12 mouse cellular contexts compared by ENCODE assay signal in genomic region chr3:125270695-125271094, GRCm38 (mm10).
DNase-seq lines count a peak whose midpoint lies in the region; ATAC-seq and TF ChIP-seq lines count a peak whose summit lies in the region.
"Had no signal": no experiment of that assay in that cellular context is flagged by ENCODE, and none has a peak within 500 bp of the region (broad histone marks: within the 10 kb centered on the region; RNA-seq: fewer than 3 reads in every experiment).

No protein-coding gene starts in this region.

- 62% methylated on average over 5 of the region's 5 CpGs for WGBS in kidney, embryonic 15.5 days
- WGBS in liver, postnatal 0 days (ENCODE audit: insufficient replicate concordance), result 39% methylated on average over 5 of the region's 5 CpGs

- H3K27me3 ChIP-seq in kidney, embryonic 15.5 days, result no peaks in the 10 kb centered on the region
- no peaks in the 10 kb centered on the region for H3K27me3 ChIP-seq in erythroblast, embryonic 14.5 days (ENCODE audit: control insufficient read depth)
- no peaks in the 10 kb centered on the region for H3K27me3 ChIP-seq in liver, postnatal 0 days (ENCODE audit: insufficient read depth, low read length)
- H3K27me3 ChIP-seq: forebrain, embryonic 13.5 days; neural tube, embryonic 13.5 days had no signal

- peak; percentile 100 for TF ChIP-seq EP300 in liver, postnatal 0 days (IDR thresholded peaks at IDR 0.05; ENCODE audit: low read depth)

- no peak for TF ChIP-seq CTCF in liver, postnatal 0 days (IDR thresholded peaks at IDR 0.05; ENCODE audit: low read depth)

- intact Hi-C loops in gastrocnemius, postnatal 14 days (cut with DNase I; ENCODE audit: low total_unique reads), result loop anchor here (10.0 kb wide), 1 partner anchor 376 kb away; no protein-coding TSS in a partner anchor

- no peak overlapping the region for H3K4me3 ChIP-seq in kidney, embryonic 15.5 days (replicated peaks)
- peak overlapping the region; percentile 28 for H3K4me3 ChIP-seq in erythroblast, embryonic 14.5 days (replicated peaks)
- H3K4me3 ChIP-seq in liver, postnatal 0 days (ENCODE audit: low read depth, low read length), result no peak overlapping the region
- H3K4me3 ChIP-seq: forebrain, embryonic 13.5 days; neural tube, embryonic 13.5 days had no signal

- H3K9ac ChIP-seq in kidney, embryonic 15.5 days, result no peak overlapping the region
- no peak overlapping the region for H3K9ac ChIP-seq in liver, postnatal 0 days (replicated peaks)
- H3K9ac ChIP-seq: forebrain, embryonic 13.5 days; neural tube, embryonic 13.5 days had no signal

- no peak for DNase-seq in kidney, adult 11 months
- DNase-seq in MEL-GATA-1-ER (ENCODE audit: extremely low read depth, low read depth), result peak; percentile 67
- no peak for DNase-seq in liver, postnatal 0 days
- DNase-seq in cerebellum, postnatal 10 days, result no peak
- no peak for DNase-seq in gastrocnemius, postnatal 14 days
- DNase-seq: gastrocnemius, postnatal 36 days; kidney, adult 18-20 months; lung, postnatal 14 days had no signal

- ATAC-seq in kidney, embryonic 15.5 days (replicated peaks; ENCODE audit: low FRiP score), result peak; percentile 89
- peak; percentile 91 for ATAC-seq in liver, postnatal 0 days
- ATAC-seq: forebrain, embryonic 13.5 days had no signal

- no peak overlapping the region for H3K4me2 ChIP-seq in kidney, embryonic 15.5 days
- peak overlapping the region; percentile 62 for H3K4me2 ChIP-seq in liver, postnatal 0 days (ENCODE audit: low read depth, low read length)
- H3K4me2 ChIP-seq: forebrain, embryonic 13.5 days; neural tube, embryonic 13.5 days had no signal

- no peak overlapping the region for H3K27ac ChIP-seq in kidney, embryonic 15.5 days
- H3K27ac ChIP-seq in liver, postnatal 0 days (ENCODE audit: low read depth), result peak overlapping the region; percentile 69; the same call in 1 of the 2 replicates
- H3K27ac ChIP-seq: forebrain, embryonic 13.5 days; neural tube, embryonic 13.5 days had no signal

- 0 out of 2 replicates have a peak, but pooled peaks cover 6% of the 10 kb centered on the region for H3K4me1 ChIP-seq in kidney, embryonic 15.5 days
- H3K4me1 ChIP-seq in erythroblast, embryonic 14.5 days (ENCODE audit: control insufficient read depth), result peaks cover 41% of the 10 kb centered on the region
- H3K4me1 ChIP-seq in liver, postnatal 0 days (ENCODE audit: insufficient read depth), result 0 out of 2 replicates have a peak, but pooled peaks cover 2% of the 10 kb centered on the region
- H3K4me1 ChIP-seq: forebrain, embryonic 13.5 days had no signal

- no peaks in the 10 kb centered on the region for H3K36me3 ChIP-seq in kidney, embryonic 15.5 days
- no peaks in the 10 kb centered on the region for H3K36me3 ChIP-seq in erythroblast, embryonic 14.5 days (ENCODE audit: control insufficient read depth)
- H3K36me3 ChIP-seq in liver, postnatal 0 days (replicated peaks; ENCODE audit: insufficient read depth, low read length), result no peaks in the 10 kb centered on the region
- H3K36me3 ChIP-seq: neural tube, embryonic 13.5 days had no signal

- no peaks in the 10 kb centered on the region for H3K9me3 ChIP-seq in kidney, embryonic 15.5 days (replicated peaks)
- no peaks in the 10 kb centered on the region for H3K9me3 ChIP-seq in erythroblast, embryonic 14.5 days (ENCODE audit: control insufficient read depth, low read length)
- no peaks in the 10 kb centered on the region for H3K9me3 ChIP-seq in liver, postnatal 0 days (ENCODE audit: low read length)
- H3K9me3 ChIP-seq: forebrain, embryonic 13.5 days; neural tube, embryonic 13.5 days had no signal
